Mouse (Mus musculus): ENCODE measurements around the gene Tmcc3. TPM values are rescaled to one million over a fixed set of nuclear protein-coding genes. Genes with fewer than 3 reads are reported as not detected.

The Tmcc3 gene
- total RNA-seq, 2 experiments from 2014 or later = 11.8 to 14.6 TPM

DNA sequence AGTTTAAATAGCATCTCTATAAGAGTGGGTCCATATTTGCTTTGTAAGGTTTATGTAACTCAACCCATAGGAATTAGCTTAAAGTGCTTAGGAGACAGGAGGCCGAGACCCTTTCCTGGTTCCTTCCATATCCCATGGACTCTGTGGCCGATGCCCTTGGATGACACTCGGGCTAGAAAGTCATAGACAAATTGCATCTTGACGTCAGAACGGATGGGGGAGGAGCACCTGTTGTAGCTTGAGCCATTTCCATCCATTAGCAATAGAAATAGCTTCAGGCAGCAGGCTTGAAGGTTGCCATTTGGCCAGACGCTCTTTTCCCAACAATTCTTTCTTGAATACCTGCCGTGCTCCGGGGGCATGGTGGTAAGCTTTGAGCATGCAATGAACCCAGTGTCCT is 150.1 kb downstream of the Tmcc3 start:
- no peak for DNase-seq
- intact Hi-C loops (cut with DNase I) = no loop called here

DNA sequence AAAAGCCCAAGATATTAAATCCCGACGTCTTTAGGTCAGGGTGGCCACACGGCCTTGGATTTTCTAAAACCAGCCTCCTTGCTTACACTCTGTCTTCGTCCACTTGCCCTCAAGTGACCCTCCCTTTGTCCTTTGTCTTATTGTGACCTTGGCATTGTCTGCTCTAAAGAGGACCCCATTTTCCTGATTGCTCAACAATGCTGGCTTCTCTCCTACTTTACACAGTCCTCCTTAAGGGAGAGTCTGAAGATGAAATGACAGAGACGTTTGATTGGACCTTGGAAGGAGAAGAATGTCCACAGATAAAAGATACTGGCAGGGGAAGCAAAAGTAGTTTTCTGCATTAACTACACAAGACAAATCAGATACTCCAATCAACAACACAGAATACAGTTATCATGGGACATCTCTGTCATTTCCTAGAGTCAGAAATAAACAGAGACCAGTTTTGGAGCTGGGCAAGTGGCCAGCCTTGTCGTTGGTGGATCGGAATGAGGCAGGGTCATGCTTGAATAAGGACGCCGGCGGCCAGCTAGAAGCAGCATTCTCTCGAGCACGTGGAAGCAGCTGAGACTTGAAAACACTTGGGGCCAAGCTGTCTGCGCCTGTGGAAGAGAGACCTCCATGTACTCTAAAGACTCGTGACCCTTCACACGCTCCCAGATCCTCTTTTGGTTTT is 150.8 kb downstream of the Tmcc3 start:
- DNase-seq = peak; percentile 63

DNA sequence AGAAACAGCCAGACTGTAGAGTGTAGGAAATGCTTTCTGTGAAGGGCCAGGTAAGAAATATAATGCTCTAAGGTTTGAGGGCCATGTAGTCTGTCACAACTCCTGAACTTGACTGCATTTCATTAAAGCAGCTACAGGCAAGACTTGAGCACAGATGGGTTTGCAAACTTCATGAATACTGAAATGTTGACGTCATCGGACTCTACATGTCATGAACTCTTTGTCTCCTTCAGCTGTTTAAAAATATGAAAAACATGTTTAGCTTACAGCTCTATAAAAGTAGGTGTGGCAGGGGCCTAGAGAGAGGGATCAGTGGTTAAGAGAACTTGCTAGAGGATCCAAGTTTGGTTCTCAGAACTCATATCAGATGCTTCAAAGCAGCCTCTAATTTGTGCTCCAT is 151.7 kb downstream of the Tmcc3 start:
- intact Hi-C loops (cut with DNase I) = no loop called here
- no peak for DNase-seq

More for the DNA sequence above, 150.8 kb downstream of the Tmcc3 start:
- intact Hi-C loops (cut with DNase I) = no loop called here

DNA sequence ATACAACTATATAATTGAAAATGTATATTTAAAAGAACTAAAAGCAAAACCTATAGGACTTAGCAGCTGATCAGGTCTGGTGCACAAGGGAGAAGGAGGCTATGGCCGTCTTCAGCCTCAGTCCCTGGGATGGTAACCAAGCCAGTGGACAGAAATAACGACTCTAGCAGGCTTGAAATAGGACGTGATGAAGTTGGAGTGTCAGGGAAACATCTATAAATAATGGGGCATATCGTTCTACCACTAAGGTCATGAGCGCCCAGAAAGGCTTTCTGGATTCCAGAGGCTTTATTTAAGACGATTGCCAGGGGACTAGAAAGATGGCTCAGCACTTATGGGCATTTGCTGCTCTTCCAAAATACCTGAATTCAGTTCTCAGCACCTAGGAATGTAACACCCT is 153.9 kb downstream of the Tmcc3 start:
- intact Hi-C loops (cut with DNase I) = no loop called here
- DNase-seq = no peak

DNA sequence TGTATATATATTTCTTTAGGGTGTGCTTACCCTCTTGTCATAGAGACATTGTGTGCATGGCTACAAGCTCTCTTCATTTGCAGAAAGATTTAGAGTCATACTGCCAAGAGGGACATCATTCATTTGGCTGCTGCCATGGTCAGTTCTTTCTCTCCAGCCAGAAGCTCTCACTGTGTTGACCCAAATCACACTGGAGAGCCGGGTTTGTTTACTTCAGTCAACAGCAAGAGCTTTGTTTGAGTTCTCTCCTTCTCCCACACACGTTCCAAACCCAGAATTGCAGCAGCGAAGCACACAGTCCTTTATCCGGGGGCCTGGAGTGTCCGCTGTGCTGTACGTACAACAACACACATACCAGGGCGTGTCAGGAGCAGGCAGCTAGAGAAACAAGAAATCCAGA is 154.6 kb downstream of the Tmcc3 start:
- intact Hi-C loops (cut with DNase I) = no loop called here

DNA sequence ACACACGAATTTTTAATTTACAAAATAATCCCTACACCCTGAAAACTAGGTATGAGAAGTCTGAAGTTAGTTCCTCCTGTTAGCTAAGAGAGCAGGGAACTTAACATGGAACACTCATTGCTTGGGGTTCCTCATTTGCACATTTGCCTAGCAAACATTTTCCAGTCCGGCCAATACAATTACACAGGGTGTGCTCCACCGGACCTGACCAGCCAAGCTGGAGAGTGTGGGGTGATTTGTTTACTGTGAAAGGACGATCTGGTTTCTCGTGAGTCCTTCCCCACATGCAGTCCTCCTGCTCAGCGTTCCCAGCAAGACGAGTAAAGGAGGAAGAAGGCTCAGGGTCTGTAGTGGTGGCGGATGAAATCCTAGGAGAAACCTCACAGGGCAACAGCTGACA is 159.7 kb downstream of the Tmcc3 start:
- DNase-seq = no peak

More for the DNA sequence above, 154.6 kb downstream of the Tmcc3 start:
- no peak for DNase-seq

DNA sequence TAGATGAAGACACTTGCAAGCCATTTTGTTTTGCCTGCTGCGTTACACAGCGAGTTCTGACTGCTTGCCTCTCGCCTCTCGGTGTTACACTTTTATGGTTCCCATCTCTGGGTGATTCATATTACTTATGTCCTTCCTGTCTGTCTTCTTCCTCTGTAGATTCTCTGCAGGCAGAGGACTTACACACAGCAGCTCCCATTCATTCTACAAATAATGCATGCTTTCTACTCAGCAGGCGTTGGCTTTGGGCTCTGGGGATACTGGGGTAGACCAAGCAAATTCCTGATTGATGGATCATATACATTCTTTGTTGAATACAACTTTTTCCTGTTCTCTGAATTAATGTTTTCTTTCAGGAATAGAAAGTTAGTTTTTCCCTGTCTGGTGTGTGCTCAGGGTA is 161.8 kb downstream of the Tmcc3 start:
- intact Hi-C loops (cut with DNase I) = no loop called here
- no peak for DNase-seq

More for the DNA sequence above, 159.7 kb downstream of the Tmcc3 start:
- intact Hi-C loops (cut with DNase I) = no loop called here

DNA sequence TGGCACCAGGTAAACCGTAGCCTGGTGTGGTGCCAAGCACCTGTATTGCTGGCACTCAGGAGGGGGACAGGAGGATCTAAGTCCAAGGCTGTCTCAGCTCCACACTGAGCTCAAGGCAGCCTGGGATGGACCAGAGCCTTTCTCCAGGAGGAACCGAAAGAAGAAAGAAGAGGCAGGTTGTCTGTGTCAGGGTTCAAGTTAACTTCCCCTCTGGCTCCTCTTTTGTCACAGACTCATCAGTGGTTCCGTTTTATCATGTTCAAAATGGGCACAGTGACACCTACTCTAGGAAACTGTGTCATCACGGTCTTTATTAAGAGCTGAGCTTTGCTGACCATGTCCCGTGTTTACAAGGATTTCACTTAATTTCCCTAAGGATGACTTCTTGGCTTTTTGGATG is 162.4 kb downstream of the Tmcc3 start:
- intact Hi-C loops (cut with DNase I) = no loop called here
- DNase-seq = no peak

DNA sequence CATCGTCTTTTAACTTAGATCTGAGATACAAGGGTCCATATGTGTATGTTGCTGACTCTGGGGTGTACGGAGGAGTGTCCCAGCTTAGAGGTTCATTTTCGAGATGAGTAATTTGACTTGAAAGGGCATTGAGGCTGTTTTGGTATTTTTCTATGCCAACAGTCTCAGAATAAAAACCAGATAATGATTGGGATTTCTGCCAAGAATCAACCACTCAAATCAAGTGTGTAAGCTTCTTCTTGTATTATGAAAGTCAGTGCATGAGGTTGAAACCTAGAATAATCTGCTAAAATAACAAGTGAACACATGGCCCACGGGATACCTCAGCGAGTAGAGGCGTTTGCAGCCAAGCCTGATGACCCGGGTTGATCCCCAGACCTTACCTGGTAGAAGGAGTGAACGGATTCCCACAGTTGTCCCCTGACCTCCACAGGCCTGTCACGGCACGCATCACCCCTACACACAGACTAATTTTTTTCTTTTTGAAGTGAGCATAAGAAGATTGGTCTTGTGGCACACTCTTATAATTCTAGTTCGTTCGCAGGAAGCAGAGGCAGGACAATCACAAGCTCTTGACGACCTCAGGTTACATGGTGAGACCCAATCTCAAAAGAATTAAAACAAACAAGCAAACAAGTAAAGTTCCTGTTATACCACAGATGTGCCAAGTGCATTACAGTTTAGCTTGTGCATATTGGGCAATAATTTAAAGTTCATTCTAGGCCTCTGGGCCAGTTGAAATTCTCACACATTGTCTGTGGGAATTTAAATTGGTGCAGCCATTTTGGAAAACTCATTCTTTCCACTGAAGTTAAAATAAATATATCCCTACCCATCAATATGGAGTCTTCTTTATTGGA is 165.8 kb downstream of the Tmcc3 start:
- intact Hi-C loops (cut with DNase I) = no loop called here
- no peak for DNase-seq

DNA sequence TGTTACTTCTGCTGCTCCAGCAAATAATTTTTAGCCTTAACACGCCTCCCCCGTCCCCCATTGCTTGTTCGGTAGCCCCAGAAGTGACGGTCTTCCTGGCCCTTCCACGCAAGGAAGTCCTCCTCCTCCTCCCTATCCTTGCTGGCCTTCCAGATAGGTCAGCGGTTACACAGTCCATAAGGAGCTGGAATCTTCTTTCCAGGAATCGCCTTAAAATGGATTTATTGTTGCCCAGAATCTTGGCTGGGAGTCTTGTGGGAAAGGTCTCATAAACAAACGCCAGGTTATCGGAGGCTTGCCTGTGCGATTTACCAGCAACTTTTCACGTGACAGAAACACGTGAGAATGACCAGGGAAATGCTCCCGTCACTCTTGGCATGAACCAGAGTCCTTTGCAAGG is 167.9 kb downstream of the Tmcc3 start:
- DNase-seq = no peak

DNA sequence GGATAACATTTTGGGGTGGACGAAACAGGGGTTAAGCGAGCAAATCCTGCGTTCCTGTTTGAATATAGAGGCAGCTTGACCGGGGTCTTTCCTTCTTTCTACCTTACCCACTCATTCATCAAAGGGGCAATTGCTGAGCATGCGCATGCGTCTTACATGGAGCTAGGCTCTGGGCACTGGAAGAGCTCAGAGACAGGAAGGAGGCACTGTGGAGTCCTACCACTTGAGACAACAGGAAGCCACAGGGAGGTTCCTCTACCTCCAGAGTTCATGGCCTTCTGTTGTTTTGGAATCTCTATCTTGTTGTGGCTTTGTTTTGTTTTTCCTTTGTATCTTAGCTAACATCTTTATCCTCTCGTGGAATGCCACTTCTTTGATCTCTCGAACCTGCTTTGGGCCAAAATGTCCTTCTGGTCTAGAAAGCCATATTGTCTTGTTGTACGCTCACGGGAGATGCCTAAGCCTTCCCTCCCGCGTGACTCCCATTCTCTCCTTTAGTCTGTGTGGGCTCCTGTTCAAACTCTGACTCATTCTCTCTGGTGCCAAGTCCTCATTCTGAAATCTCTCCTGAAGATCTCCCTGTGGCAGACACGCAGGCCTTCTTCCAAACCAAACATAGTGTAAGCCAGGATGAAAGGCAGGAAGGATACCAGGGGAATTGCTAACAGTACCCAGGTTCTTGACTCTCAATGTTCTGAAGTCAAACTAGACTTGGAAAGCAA is 168.8 kb downstream of the Tmcc3 start:
- intact Hi-C loops (cut with DNase I) = no loop called here
- no peak for DNase-seq

More for the DNA sequence above, 167.9 kb downstream of the Tmcc3 start:
- intact Hi-C loops (cut with DNase I) = no loop called here

DNA sequence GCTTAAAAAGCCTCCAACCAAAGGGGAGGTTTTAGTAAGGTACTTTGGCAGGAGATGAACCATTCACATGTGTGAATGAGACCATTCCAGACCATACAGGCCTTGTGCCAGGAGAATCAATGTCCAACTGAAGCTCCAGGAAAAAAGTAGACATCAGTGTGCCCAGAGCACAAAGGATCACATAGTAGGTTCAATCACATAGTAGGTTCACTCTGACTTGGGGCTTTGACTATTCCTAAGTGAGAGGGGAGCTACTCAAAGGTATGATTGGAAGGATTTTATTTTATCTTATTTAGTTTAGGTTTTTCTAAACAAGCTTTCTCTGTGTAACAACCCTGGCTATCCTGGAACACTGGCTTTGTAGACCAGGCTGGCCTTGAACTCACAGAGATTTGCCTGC is 169.9 kb downstream of the Tmcc3 start:
- intact Hi-C loops (cut with DNase I) = no loop called here
- DNase-seq = no peak

DNA sequence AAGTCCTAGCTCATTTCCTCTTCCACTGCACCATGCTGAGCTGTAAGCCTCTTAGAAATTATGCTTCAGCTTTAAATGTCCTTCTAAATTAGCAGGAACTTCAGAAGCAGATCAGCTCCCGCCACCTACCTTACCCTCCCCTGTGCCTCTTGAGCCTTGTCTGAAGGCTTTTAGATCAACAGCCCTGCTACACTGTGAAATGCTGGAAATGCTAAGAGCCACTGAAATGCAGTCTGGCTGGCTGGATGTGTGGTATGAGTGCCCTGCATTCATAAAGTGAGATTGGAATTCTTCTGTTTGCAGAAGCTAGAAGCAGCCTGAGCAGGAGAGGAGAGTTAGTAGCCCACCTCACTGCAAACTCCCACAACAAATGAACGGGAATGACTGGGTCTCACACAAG is 174.4 kb downstream of the Tmcc3 start:
- intact Hi-C loops (cut with DNase I) = no loop called here
- DNase-seq = no peak

DNA sequence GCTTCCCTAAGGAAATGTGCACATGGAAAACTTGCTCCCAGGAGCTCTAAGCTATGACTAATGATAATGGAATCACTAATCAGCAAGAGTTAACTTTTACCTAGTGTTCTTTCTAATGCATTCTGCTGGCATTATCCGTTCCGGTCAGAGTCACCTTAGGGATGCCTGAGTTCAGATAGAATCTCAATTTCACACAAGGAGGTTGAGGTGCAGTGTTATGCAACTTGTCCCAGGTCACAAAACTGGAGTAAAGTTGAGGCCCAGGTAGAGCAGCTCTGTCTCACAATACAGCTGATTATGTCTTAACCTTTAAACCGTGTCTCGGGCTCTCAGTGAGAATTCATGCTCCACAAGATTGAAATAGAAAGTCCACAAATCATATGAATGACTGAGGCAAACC is 177.8 kb downstream of the Tmcc3 start:
- DNase-seq = no peak
- intact Hi-C loops (cut with DNase I) = no loop called here

DNA sequence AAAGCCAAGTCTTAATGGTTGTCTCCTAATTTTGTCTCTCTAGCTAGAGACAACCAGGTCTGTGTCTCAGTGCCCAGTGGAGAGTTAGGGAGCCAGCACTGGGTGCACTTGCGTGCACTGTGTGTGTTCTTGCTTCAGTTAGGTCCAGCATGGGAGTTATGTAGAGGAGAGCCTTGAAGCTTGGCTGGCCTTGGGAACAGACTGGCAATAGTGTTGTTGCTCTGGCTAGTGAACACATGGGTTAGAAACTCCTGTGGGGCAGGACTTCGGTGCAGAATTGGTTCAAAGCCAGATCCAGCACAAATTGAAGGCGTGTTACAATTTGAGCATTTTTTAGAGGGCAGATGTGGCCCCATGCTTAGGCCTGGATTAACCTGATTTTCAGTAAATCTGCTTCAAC is 179.3 kb downstream of the Tmcc3 start:
- intact Hi-C loops (cut with DNase I) = no loop called here
- DNase-seq = no peak

DNA sequence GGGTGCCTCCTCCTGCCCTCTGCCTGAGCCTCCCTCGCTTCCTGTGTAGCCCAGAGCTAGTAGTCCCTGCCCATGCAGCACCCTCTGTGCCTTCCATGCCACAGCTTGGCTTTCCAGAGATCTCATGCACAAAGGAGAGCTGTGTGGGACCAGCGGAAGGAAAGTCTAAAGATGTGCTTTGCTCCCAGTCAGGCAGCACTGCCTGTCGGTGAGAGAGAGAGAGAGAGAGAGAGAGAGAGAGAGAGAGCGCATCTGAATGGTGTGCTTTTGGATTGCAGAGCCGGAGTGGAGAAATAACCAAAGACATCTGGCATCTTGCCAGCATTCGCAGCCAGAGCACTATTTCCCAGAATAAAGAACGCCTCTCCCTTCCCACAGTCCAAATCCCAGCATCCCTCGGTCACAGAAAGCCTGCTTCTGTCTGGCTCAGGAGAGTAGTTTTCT is 182.7 kb downstream of the Tmcc3 start:
- peak; percentile 65 for DNase-seq
- intact Hi-C loops (cut with DNase I) = no loop called here

DNA sequence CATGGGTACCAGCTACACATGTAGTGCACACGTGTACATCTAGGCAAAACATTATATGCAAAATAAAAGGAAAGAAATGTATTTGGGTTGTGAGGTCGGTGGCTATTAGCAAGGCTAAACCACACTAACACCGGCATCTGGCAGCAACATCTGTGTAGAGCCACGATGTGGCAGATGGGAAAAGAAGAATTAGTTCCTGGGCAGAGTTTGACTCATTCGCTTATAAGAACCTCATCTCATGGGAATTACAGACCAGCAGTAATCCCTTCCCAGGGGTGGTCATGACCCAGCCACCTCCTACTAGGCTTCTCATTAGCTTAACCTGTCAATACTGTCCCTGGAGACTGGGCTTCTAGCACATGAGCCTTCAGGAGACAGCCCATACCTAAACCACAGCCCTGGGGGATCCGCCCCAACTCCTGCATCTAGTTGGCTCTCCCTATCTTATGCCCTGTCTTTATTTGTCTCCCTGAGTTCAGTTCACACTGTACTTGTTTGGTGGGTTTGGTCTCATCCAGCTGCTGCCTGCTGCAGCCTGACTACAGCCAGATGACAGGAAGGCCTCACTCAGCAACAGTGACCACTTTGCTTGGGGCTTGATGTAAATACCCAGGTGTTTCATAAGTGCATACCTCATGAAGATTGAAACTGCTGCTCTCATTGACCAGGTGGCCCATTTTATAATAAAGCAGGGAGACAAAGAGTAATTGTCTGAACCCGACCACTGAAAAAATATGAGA is 183.9 kb downstream of the Tmcc3 start:
- intact Hi-C loops (cut with DNase I) = no loop called here
- no peak for DNase-seq

DNA sequence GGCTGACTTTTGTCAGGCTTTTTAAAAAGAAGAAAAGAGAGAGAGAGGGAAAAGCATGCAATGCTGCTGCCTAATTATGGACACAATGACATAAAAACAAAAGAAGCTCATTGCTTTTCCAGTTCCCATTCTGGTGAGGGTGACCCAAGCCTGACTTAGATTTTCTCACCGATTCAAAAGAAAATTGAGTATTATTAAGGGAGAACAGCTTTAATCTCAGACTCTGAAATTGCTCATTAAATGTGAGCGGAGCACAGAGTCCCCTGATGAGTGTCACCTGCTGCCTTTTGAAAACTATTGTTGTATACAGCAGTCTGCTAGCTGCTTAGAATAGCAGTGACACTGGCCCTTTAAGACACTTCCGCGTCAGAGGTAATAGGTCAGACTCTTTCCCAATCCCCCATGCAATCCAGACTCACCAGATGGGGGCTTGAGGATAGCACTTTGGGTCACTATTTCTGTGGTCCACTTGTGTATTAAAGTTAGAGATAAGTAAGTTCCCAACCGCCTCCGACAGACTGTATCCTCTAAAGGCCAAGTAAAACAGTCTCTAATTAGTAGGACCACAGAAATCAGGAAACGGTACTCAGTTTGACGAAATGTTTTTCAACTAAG is 185.2 kb downstream of the Tmcc3 start:
- no peak for DNase-seq
- intact Hi-C loops (cut with DNase I) = no loop called here

DNA sequence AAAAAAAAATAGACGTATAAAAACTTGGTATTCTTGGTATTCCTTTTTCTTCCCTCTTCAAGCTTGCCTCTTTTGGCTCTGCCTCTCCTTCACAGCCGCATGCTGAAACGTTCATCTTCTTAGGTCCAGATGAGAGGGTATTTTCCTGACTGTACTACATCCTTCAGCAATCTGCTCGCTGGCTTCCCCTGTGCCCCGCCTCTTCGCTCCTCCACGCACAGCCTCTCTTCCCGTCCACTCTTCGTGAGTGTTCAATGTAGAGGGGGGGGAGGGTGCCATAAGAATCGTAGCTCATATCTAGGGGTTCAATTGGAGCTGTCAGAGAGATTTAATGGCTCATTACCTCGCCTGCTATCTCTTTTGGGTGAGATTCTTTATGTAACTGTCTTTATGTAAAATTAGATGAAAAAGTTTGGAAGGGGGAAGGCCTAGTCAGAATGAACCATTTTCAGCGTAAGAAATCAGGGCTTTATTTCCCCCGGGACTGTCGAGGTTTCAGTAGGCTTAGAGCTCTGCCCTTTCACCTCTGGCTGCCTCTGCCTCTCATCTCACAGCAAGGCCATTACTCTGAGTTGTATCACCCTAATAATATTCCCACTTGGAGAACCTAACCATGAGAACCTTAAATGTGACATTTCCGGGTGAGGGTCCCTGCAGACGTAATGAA is 188.6 kb downstream of the Tmcc3 start:
- DNase-seq = no peak
- intact Hi-C loops (cut with DNase I) = no loop called here

DNA sequence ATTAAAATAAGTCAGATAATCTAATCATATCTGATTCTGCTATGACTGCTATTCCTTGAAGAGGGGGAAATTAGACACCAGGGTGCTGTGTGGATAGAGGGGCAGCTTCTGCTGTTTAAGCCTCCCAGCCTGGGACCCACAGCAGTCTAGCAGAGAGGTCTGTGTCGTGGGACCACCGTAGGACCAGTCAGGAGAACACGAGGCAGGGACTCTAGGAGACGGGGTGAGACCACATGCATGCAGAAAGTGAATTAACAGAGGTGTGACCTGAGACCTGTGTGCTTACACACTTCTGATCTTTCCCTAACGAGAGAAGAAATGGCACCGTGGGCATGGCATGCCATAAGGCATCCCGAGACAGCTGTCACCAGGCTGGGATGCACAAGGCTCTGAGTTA is 189.1 kb downstream of the Tmcc3 start:
- intact Hi-C loops (cut with DNase I) = no loop called here
- no peak for DNase-seq
